Mouse (Mus musculus): Measurements from ENCODE around the gene Ctsr. TPM values are rescaled to one million over a fixed set of nuclear protein-coding genes. Genes with fewer than 3 reads are reported as not detected.
"Not testable (repeated sequence)": the region's sequence is repeated elsewhere in the genome, so short reads cannot be mapped to it uniquely, and the experiment has no call there.

Gene Ctsr
- total RNA-seq (2021) (not detected), polyA plus RNA-seq (2012; rRNA removed) (not detected in 2 replicates)
- long read RNA-seq: 0 reads

DNA sequence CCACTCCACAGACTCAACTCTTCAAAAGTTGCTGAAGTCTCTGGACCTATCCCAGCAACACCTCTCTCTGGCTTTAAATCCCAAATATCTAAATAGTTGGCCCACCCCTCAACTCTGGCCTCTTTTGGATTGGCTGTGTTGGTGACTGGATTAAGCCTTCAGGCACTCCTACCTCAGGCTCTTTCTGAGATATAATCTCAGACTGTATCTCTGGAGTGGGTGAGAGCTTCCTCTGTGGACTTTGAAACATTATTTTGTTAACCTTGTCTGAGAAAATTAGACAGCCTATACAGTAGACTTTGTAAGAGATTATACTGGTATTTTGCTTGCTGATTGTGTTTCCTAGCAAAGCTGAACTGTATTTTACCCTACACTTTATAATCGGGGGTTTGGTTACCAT is at the start of gene Ctsr:
Ctsr (minus strand) TSS at position 101 of the 400 bp plus-strand sequence.
- no peak for TF ChIP-seq CTCF (IDR thresholded peaks at IDR 0.05)
- TF ChIP-seq EP300 (IDR thresholded peaks at IDR 0.05; ENCODE audit: insufficient read depth, low read depth, low read length): no peak
- TF ChIP-seq POLR2A (IDR thresholded peaks at IDR 0.05; ENCODE audit: insufficient read depth, low read depth, low read length): no peak
- no peak within 1 kb of the TSS for H3K4me3 ChIP-seq
- WGBS: 47% methylated on average over 1 of the region's 1 CpGs

DNA sequence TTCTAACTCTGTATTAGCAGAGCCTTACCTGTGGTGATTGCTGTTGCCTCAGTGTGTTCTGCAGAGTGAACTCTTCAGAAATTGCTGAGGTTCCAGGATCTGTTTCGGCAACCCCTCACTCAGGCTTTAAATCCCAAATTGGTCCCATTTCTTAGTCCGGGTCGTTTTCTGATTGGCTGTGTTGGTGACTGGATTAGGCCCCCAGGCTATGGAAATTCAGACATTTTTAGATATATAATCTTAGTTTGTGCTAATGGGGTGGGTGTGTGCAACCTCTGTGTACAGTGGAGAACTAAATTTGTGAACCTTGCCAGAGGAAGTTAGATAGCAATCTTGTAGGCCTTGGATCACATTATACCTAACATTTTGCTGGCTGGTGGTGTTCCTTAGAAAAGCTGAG is 39.3 kb upstream of the Ctsr start, which contains the start of gene Cts6:
Cts6 (minus strand) TSS at position 101 of the 400 bp plus-strand sequence.
- Histone ChIP-seq H3K27me3 (ENCODE audit: control insufficient read depth, insufficient read depth, low read length) (no peaks in the 10 kb centered on the region), H3K27ac (no peak within 1 kb of the TSS), H3K79me2 (replicated peaks; ENCODE audit: control insufficient read depth, insufficient read depth, low read length) (no peaks in the 10 kb centered on the region), H3K4me3 (no peak within 1 kb of the TSS), H3K36me3 (ENCODE audit: control insufficient read depth, insufficient read depth, low read length) (no peaks in the 10 kb centered on the region), H3K4me1 (ENCODE audit: control insufficient read depth, insufficient read depth, low read length) (no peaks in the 10 kb centered on the region), H3K9ac (ENCODE audit: low read depth, low read length) (no peak within 1 kb of the TSS)
- DNase-seq: no peak
- 73% methylated on average over 3 of the region's 3 CpGs for WGBS
- TF ChIP-seq EP300 (IDR thresholded peaks at IDR 0.05; ENCODE audit: insufficient read depth, low read depth, low read length): no peak
- TF ChIP-seq POLR2A (IDR thresholded peaks at IDR 0.05; ENCODE audit: insufficient read depth, low read depth, low read length): no peak
- TF ChIP-seq CTCF (IDR thresholded peaks at IDR 0.05): no peak
- intact Hi-C loops (cut with DNase I): no loop called here

More for the DNA sequence above, at the start of gene Ctsr:
- Histone ChIP-seq H3K27me3 (ENCODE audit: control insufficient read depth, insufficient read depth, low read length) (no peaks in the 10 kb centered on the region), H3K4me1 (ENCODE audit: control insufficient read depth, insufficient read depth, low read length) (no peaks in the 10 kb centered on the region), H3K9ac (ENCODE audit: low read depth, low read length) (no peak within 1 kb of the TSS), H3K27ac (no peak within 1 kb of the TSS), H3K36me3 (ENCODE audit: control insufficient read depth, insufficient read depth, low read length) (no peaks in the 10 kb centered on the region), H3K79me2 (replicated peaks; ENCODE audit: control insufficient read depth, insufficient read depth, low read length) (no peaks in the 10 kb centered on the region)
- no peak for DNase-seq
- intact Hi-C loops (cut with DNase I): no loop called here

GRCm38 (mm10) chr13:61185151-61185933 is 21.3 kb upstream of the Ctsr start:
- intact Hi-C loops (cut with DNase I); H3K4me1 ChIP-seq (ENCODE audit: control insufficient read depth, insufficient read depth, low read length); H3K9ac ChIP-seq (ENCODE audit: low read depth, low read length); H3K27ac ChIP-seq; H3K27me3 ChIP-seq (ENCODE audit: control insufficient read depth, insufficient read depth, low read length); H3K36me3 ChIP-seq (ENCODE audit: control insufficient read depth, insufficient read depth, low read length); H3K4me3 ChIP-seq; H3K79me2 ChIP-seq (replicated peaks; ENCODE audit: control insufficient read depth, insufficient read depth, low read length); DNase-seq: not testable (repeated sequence)
- 67% methylated on average over 5 of the region's 5 CpGs for WGBS

GRCm38 (mm10) chr13:61164622-61165021 is 566 bp upstream of the Ctsr start:
- no peak overlapping the region for H3K27ac ChIP-seq
- intact Hi-C loops (cut with DNase I): no loop called here
- no peaks in the 10 kb centered on the region for H3K79me2 ChIP-seq (replicated peaks; ENCODE audit: control insufficient read depth, insufficient read depth, low read length)
- no peaks in the 10 kb centered on the region for H3K36me3 ChIP-seq (ENCODE audit: control insufficient read depth, insufficient read depth, low read length)
- H3K4me3 ChIP-seq: no peak overlapping the region
- TF ChIP-seq POLR2A (IDR thresholded peaks at IDR 0.05; ENCODE audit: insufficient read depth, low read depth, low read length) (no peak), EP300 (IDR thresholded peaks at IDR 0.05; ENCODE audit: insufficient read depth, low read depth, low read length) (no peak), CTCF (IDR thresholded peaks at IDR 0.05) (no peak)
- H3K4me1 ChIP-seq (ENCODE audit: control insufficient read depth, insufficient read depth, low read length): no peaks in the 10 kb centered on the region
- H3K27me3 ChIP-seq (ENCODE audit: control insufficient read depth, insufficient read depth, low read length): no peaks in the 10 kb centered on the region
- H3K9ac ChIP-seq (ENCODE audit: low read depth, low read length): no peak overlapping the region
- DNase-seq: no peak
- 80% methylated on average over 4 of the region's 4 CpGs for WGBS

Other genes with a start within 250 kb of the Ctsr start
- gene Gm49393, start 228.7 kb downstream of the Ctsr start, total RNA-seq (2021): not detected
- not detected in 2 replicates for gene Gm49393, start 228.7 kb downstream of the Ctsr start, polyA plus RNA-seq (2012; rRNA removed)
- gene Gm49391, start 227.7 kb downstream of the Ctsr start, total RNA-seq (2021): 1 to 10 TPM; 3.0 to 6.3 TPM
- 6.6 and 7.4 TPM in 2 replicates for gene Gm49391, start 227.7 kb downstream of the Ctsr start, polyA plus RNA-seq (2012; rRNA removed)
- gene Ctla2a, start 227.6 kb downstream of the Ctsr start, total RNA-seq (2021): 100 to 1,000 TPM in 1 of 2 experiments, 10 to 100 TPM in 1; 73.6 to 117 TPM
- 30.7 and 31.4 TPM in 2 replicates for gene Ctla2a, start 227.6 kb downstream of the Ctsr start, polyA plus RNA-seq (2012; rRNA removed)
- not detected for gene Tpbpa, start 222.3 kb downstream of the Ctsr start, total RNA-seq (2021)
- not detected in 2 replicates for gene Tpbpa, start 222.3 kb downstream of the Ctsr start, polyA plus RNA-seq (2012; rRNA removed)
- not detected for gene Ctsj, start 158.3 kb downstream of the Ctsr start, total RNA-seq (2021)
- not detected in 2 replicates for gene Ctsj, start 158.3 kb downstream of the Ctsr start, polyA plus RNA-seq (2012; rRNA removed)
- gene Ctsq, start 123.6 kb downstream of the Ctsr start, total RNA-seq (2021): not detected
- gene Ctsq, start 123.6 kb downstream of the Ctsr start, polyA plus RNA-seq (2012; rRNA removed): not detected in 2 replicates
- gene Cts6, start 39.2 kb upstream of the Ctsr start, total RNA-seq (2021): not detected
- gene Cts6, start 39.2 kb upstream of the Ctsr start, polyA plus RNA-seq (2012; rRNA removed): not detected in 2 replicates
- gene Cts8, start 91.1 kb upstream of the Ctsr start, total RNA-seq (2021): not detected
- not detected in 2 replicates for gene Cts8, start 91.1 kb upstream of the Ctsr start, polyA plus RNA-seq (2012; rRNA removed)
- not detected for gene Gm49398, start 124.6 kb upstream of the Ctsr start, total RNA-seq (2021)
- gene Gm49398, start 124.6 kb upstream of the Ctsr start, polyA plus RNA-seq (2012; rRNA removed): not detected in 2 replicates
- gene Cts7, start 193.9 kb upstream of the Ctsr start, total RNA-seq (2021): not detected
- not detected in 2 replicates for gene Cts7, start 193.9 kb upstream of the Ctsr start, polyA plus RNA-seq (2012; rRNA removed)